Mouse (Mus musculus) spleen, adult 2 months (tissue): ENCODE results near the gene Sec22b. TPM values are rescaled to one million over a fixed set of nuclear protein-coding genes. Genes with fewer than 3 reads are reported as not detected.

Experiments used
- DNase-seq, 2 experiments: peaks; one replicate each; pipeline versions ENCODE4 v3.0.0 to v3.0.0-alpha.2; 2012 to 2021; ENCODE audit warnings: low spot score in 2 of 2, low read depth in 1 of 2
- H3K27ac ChIP-seq: fragments of 200-500 bp; 2 replicates; pipeline ENCODE4 v1.5.1; 2012; ENCODE audit warnings: low read length, inconsistent platforms; ENCODE audit not compliant: insufficient read depth
- H3K27me3 ChIP-seq: fragments of 200-500 bp; 2 replicates; pipeline ENCODE4 v1.6.1; 2012; ENCODE audit warnings: mild to moderate bottlenecking, moderate library complexity, low read length, inconsistent platforms; ENCODE audit not compliant: control insufficient read depth, insufficient read depth
- H3K36me3 ChIP-seq: fragments of 200-500 bp; 2 replicates; pipeline ENCODE4 v1.6.1; 2012; ENCODE audit warnings: mild to moderate bottlenecking, low read length, inconsistent platforms; ENCODE audit not compliant: control insufficient read depth, insufficient read depth
- H3K4me1 ChIP-seq: fragments of 200-500 bp; 2 replicates; pipeline ENCODE4 v1.6.1; 2011; ENCODE audit warnings: inconsistent platforms; ENCODE audit not compliant: control insufficient read depth, insufficient read depth, insufficient read length
- H3K4me3 ChIP-seq: fragments of 200-500 bp; 2 replicates; pipeline ENCODE4 v1.5.1; 2011; ENCODE audit warnings: mild to moderate bottlenecking, inconsistent platforms; ENCODE audit not compliant: insufficient read depth, insufficient read length; ENCODE audit errors: extremely low read depth
- CTCF ChIP-seq: fragments of 200-500 bp; IDR thresholded peaks from 2 replicates; pipeline ENCODE4 v1.5.1; 2011; ENCODE audit warnings: mild to moderate bottlenecking, inconsistent platforms; ENCODE audit not compliant: insufficient read depth, insufficient read length, insufficient replicate concordance; ENCODE audit errors: extremely low read depth
- POLR2A ChIP-seq: fragments of 200-500 bp; IDR thresholded peaks from 2 replicates; pipeline ENCODE4 v1.6.1; 2011; ENCODE audit warnings: low read depth, low read length, inconsistent platforms
- WGBS: fragments of 180-500 bp; shearing (Covaris S2); methylation state at CpG from one replicate; pipeline ENCODE4 v1.1.7; 2018; 5-methylcytosine and 5-hydroxymethylcytosine counted together
- polyA plus RNA-seq: library from polyadenylated mRNA; depleted of rRNA; stranded (reverse); fragments of >200 nt; gene quantifications from 2 replicates; pipeline ENCODE4 v1.2.3, GENCODE M21; 2012

Sec22b gene
- polyA plus RNA-seq, 1 experiment = 17.1 TPM

DNA sequence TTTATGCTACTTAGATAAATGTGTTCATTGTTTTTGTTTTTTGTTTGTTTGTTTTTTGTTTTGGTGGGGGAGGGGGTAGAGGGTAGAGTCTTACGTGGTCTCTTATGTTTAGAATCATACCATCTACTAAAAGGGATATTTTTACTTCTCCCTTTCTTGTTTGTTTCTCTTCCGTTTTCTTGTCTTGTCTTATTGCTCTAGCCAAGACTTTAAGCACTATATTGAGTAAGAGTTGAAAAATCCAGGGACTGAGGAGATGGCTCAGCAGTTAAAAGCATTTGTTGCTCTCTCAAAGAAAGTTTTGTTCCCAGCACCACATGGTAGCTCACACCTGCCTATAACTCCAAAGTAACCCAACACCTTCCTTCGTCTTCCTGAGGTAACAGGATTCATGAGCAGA is 50.1 kb downstream of the Sec22b start:
- no peaks in the 10 kb centered on the region for H3K27me3 ChIP-seq
- H3K4me3 ChIP-seq = no peak overlapping the region
- no peak for DNase-seq
- H3K36me3 ChIP-seq = no peaks in the 10 kb centered on the region
- WGBS = 76% methylated on average over 3 of the region's 3 CpGs
- TF ChIP-seq POLR2A (no peak), CTCF (no peak)
- H3K4me1 ChIP-seq = peaks cover 3% of the 10 kb centered on the region; the same call in 1 of the 2 replicates
- H3K27ac ChIP-seq = no peak overlapping the region

DNA sequence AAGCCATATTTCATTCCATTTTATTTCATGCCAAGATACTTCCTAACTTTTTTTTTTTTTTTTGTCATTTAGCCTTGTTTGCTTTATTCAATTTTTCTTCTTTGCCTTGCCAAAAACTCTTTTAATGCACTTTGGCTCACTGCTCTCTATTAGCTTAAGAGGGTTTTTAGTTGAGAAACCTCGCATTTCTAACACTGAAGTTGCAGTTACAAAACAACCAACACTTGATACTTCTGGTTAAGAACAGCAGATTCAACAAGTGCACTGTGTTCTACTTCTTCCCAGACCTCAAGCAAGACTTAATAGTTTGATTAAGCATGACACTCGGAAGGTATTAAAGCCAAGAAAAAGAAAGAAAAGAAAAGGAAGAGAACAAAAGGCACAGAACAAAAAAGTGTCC is 52.2 kb downstream of the Sec22b start:
- no peak for DNase-seq

GRCm38 (mm10) chr3:97956322-97956721 is 55.3 kb downstream of the Sec22b start:
- H3K4me1 ChIP-seq = peaks cover 20% of the 10 kb centered on the region
- H3K27me3 ChIP-seq = no peaks in the 10 kb centered on the region
- DNase-seq = no peak
- no peak for TF ChIP-seq POLR2A
- no peak for TF ChIP-seq CTCF
- H3K27ac ChIP-seq = no peak overlapping the region; the same call in 1 of the 2 replicates
- WGBS = 84% methylated on average over 6 of the region's 6 CpGs
- H3K36me3 ChIP-seq = no peaks in the 10 kb centered on the region
- no peak overlapping the region for H3K4me3 ChIP-seq

More for the DNA sequence above, 52.2 kb downstream of the Sec22b start:
- no peak overlapping the region for H3K27ac ChIP-seq
- 86% methylated on average over 2 of the region's 2 CpGs for WGBS
- no peak overlapping the region for H3K4me3 ChIP-seq
- TF ChIP-seq CTCF = no peak
- TF ChIP-seq POLR2A = no peak
- no peaks in the 10 kb centered on the region for H3K27me3 ChIP-seq
- H3K4me1 ChIP-seq = peaks cover 16% of the 10 kb centered on the region
- H3K36me3 ChIP-seq = no peaks in the 10 kb centered on the region

- H3K27ac ChIP-seq = no peak overlapping the region
- no peaks in the 10 kb centered on the region for H3K27me3 ChIP-seq
- no peaks in the 10 kb centered on the region for H3K36me3 ChIP-seq
- WGBS = 19% methylated on average over 1 of the region's 1 CpGs
- no peak overlapping the region for H3K4me3 ChIP-seq
- peaks cover 23% of the 10 kb centered on the region for H3K4me1 ChIP-seq
- TF ChIP-seq CTCF (no peak), POLR2A (no peak)
- DNase-seq = no peak
These were observed 55.9 kb downstream of the Sec22b start for GRCm38 (mm10) chr3:97956926-97957325.

- H3K27me3 ChIP-seq = no peaks in the 10 kb centered on the region
- H3K27ac ChIP-seq = no peak overlapping the region
- DNase-seq = no peak
- WGBS = 56% methylated on average over 14 of the region's 14 CpGs
- H3K4me1 ChIP-seq = peaks cover 28% of the 10 kb centered on the region
- H3K36me3 ChIP-seq = no peaks in the 10 kb centered on the region
- no peak overlapping the region for H3K4me3 ChIP-seq
- TF ChIP-seq CTCF (no peak), POLR2A (no peak)
These were observed 60.0 kb downstream of the Sec22b start for GRCm38 (mm10) chr3:97960783-97961594.

- no peak overlapping the region for H3K4me3 ChIP-seq
- H3K36me3 ChIP-seq = no peaks in the 10 kb centered on the region
- H3K27me3 ChIP-seq = no peaks in the 10 kb centered on the region
- 81% methylated on average over 6 of the region's 6 CpGs for WGBS
- TF ChIP-seq CTCF (no peak), POLR2A (no peak)
- H3K4me1 ChIP-seq = peaks cover 20% of the 10 kb centered on the region
- no peak overlapping the region for H3K27ac ChIP-seq
- no peak for DNase-seq
These were observed 61.0 kb downstream of the Sec22b start for GRCm38 (mm10) chr3:97961962-97962361.

- Histone ChIP-seq H3K27me3 (no peaks in the 10 kb centered on the region), H3K4me3 (no peak overlapping the region), H3K27ac (peak overlapping the region; percentile 31), H3K36me3 (no peaks in the 10 kb centered on the region), H3K4me1 (peaks cover 13% of the 10 kb centered on the region; the same call in 1 of the 2 replicates)
- no peak for TF ChIP-seq POLR2A
- no peak for TF ChIP-seq CTCF
- whole genome bisulfite sequencing = 5% methylated on average over 14 of the region's 14 CpGs
- DNase-seq = peak; percentile 50 to 65
These were observed 63.9 kb downstream of the Sec22b start for GRCm38 (mm10) chr3:97964878-97965353.
